Comparison of ENCODE assay signal across 10 mouse cellular contexts in the genomic region with DNA sequence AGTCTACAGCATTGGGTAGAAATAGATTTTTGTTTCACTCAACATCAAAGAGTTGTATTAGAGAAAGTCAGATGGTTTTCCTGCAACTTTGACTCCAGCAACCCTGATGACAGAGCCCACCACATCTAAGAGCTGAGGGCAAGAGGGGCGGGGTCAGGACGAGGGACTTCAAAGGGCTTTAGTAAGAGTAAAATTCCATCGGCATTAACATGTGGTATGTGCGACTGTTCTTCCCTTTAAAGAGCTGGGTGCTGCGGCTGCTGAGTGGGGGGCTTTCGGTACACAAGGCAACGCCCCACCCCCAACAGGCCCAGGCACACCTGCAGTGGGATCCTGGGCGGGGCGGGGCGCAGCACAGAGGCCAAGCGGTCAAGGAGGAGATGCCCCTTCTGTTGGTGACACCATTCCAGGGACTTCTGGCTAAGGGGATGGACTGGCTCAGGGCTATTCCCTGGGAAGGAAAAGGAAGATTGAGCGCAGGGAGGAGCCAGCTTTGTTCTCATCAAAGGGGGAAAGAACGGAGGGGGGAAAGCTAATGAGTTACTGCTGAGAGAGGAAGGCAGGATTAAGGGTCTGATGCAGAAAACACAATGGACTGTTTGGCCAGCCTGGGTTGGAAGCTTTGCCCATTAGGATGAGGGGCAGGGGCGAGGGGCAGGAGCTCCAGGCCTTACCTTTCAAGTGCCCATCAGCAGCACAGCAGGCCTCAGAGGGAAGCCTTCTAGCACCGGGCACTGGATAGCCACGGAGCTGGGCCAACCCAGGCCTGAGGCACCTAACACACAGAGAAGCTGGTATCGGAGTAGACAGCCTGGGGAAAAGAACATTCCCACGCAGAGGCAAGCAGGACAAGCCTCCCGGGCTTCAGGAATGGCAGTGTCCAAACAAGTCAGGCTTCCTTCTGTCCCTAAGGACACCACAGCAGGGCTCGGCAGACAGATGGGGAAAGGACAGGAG.
DNase-seq lines count a peak whose midpoint lies in the region; ATAC-seq and TF ChIP-seq lines count a peak whose summit lies in the region.
"Had no signal": no experiment of that assay in that cellular context is flagged by ENCODE, and none has a peak within 500 bp of the region (broad histone marks: within the 10 kb centered on the region; RNA-seq: fewer than 3 reads in every experiment).

No protein-coding gene starts in this region.

- H3K27ac ChIP-seq in heart, embryonic 12.5 days (ENCODE audit: poor library complexity, severe bottlenecking), result 0 out of 2 replicates have a peak overlapping the region, but pooled peaks have one; percentile 6
- peak overlapping the region; percentile 84 for H3K27ac ChIP-seq in embryonic facial prominence, embryonic 12.5 days
- peak overlapping the region; percentile 81 for H3K27ac ChIP-seq in limb, embryonic 12.5 days
- no peak overlapping the region for H3K27ac ChIP-seq in thymus, adult 2 months (ENCODE audit: control insufficient read depth, insufficient read depth, low read length)
- H3K27ac ChIP-seq: liver, embryonic 15.5 days had no signal

- H3K4me1 ChIP-seq in heart, embryonic 12.5 days (replicated peaks), result peaks cover 77% of the 10 kb centered on the region
- peaks cover 56% of the 10 kb centered on the region for H3K4me1 ChIP-seq in embryonic facial prominence, embryonic 12.5 days
- H3K4me1 ChIP-seq in limb, embryonic 12.5 days (replicated peaks), result peaks cover 85% of the 10 kb centered on the region
- H3K4me1 ChIP-seq in thymus, adult 2 months (replicated peaks; ENCODE audit: control insufficient read depth, insufficient read depth, low read length), result peaks cover 70% of the 10 kb centered on the region

- TF ChIP-seq POLR2A in thymus, adult 2 months (IDR thresholded peaks at IDR 0.05; ENCODE audit: control insufficient read depth, extremely low read depth, insufficient read depth, low read length, poor library complexity), result no peak

- no peaks in the 10 kb centered on the region for H3K9me3 ChIP-seq in heart, embryonic 12.5 days (replicated peaks)
- no peaks in the 10 kb centered on the region for H3K9me3 ChIP-seq in embryonic facial prominence, embryonic 12.5 days
- no peaks in the 10 kb centered on the region for H3K9me3 ChIP-seq in limb, embryonic 12.5 days
- H3K9me3 ChIP-seq: liver, embryonic 15.5 days had no signal

- peaks cover 9% of the 10 kb centered on the region; the same call in 1 of the 2 replicates for H3K36me3 ChIP-seq in heart, embryonic 12.5 days
- H3K36me3 ChIP-seq in embryonic facial prominence, embryonic 12.5 days, result no peaks in the 10 kb centered on the region
- peaks cover 4% of the 10 kb centered on the region; the same call in 1 of the 2 replicates for H3K36me3 ChIP-seq in limb, embryonic 12.5 days
- no peaks in the 10 kb centered on the region for H3K36me3 ChIP-seq in thymus, adult 2 months (ENCODE audit: control insufficient read depth, insufficient read depth, low read length)
- H3K36me3 ChIP-seq: liver, embryonic 15.5 days had no signal

- intact Hi-C loops in left cerebral cortex, postnatal 36 days (cut with DNase I), result loop anchor here (10.0 kb wide), 1 partner anchor 235 kb away; no protein-coding TSS in a partner anchor

- no peak for TF ChIP-seq CTCF in thymus, adult 2 months (IDR thresholded peaks at IDR 0.05; ENCODE audit: borderline replicate concordance, control insufficient read depth, extremely low read depth, insufficient read depth, low read length, poor library complexity)

- WGBS in heart, embryonic 12.5 days, result 33% methylated on average over 20 of the region's 20 CpGs
- WGBS in embryonic facial prominence, embryonic 12.5 days, result 10% methylated on average over 20 of the region's 20 CpGs
- WGBS in limb, embryonic 12.5 days, result 9% methylated on average over 20 of the region's 20 CpGs
- WGBS in thymus, adult 2 months, result 38% methylated on average over 20 of the region's 20 CpGs

- no peak overlapping the region for H3K4me3 ChIP-seq in heart, embryonic 12.5 days
- H3K4me3 ChIP-seq in embryonic facial prominence, embryonic 12.5 days, result no peak overlapping the region
- H3K4me3 ChIP-seq in limb, embryonic 12.5 days (replicated peaks), result no peak overlapping the region
- H3K4me3 ChIP-seq in thymus, adult 2 months (ENCODE audit: control insufficient read depth, insufficient read depth, low read length), result no peak overlapping the region
- H3K4me3 ChIP-seq: erythroblast, embryonic 14.5 days; liver, embryonic 15.5 days had no signal

- DNase-seq in heart, postnatal 4 days, result no peak
- DNase-seq in thymus, adult 2 months, result peak; percentile 72
- DNase-seq in left cerebral cortex, postnatal 36 days (ENCODE audit: low spot score in 2 of 2), result no peak
- no peak for DNase-seq in kidney, postnatal 36 days

- H3K4me2 ChIP-seq in heart, embryonic 12.5 days, result peak overlapping the region; percentile 6; the same call in 1 of the 2 replicates
- H3K4me2 ChIP-seq in embryonic facial prominence, embryonic 12.5 days (replicated peaks), result peak overlapping the region; percentile 33
- H3K4me2 ChIP-seq in limb, embryonic 12.5 days, result peak overlapping the region; percentile 28
- H3K4me2 ChIP-seq: liver, embryonic 15.5 days had no signal

- no peaks in the 10 kb centered on the region for H3K27me3 ChIP-seq in heart, embryonic 12.5 days (replicated peaks)
- H3K27me3 ChIP-seq in embryonic facial prominence, embryonic 12.5 days, result no peaks in the 10 kb centered on the region
- H3K27me3 ChIP-seq in limb, embryonic 12.5 days, result no peaks in the 10 kb centered on the region
- H3K27me3 ChIP-seq in thymus, adult 2 months (ENCODE audit: control insufficient read depth, insufficient read depth, low read length), result no peaks in the 10 kb centered on the region
- H3K27me3 ChIP-seq: liver, embryonic 15.5 days had no signal

- no peak overlapping the region for H3K9ac ChIP-seq in heart, embryonic 12.5 days
- H3K9ac ChIP-seq in embryonic facial prominence, embryonic 12.5 days, result no peak overlapping the region
- peak overlapping the region; percentile 31; the same call in 1 of the 2 replicates for H3K9ac ChIP-seq in limb, embryonic 12.5 days (replicated peaks)
- H3K9ac ChIP-seq: liver, embryonic 15.5 days had no signal

- no peak for ATAC-seq in heart, embryonic 12.5 days (ENCODE audit: insufficient number of reproducible peaks, low FRiP score)
- ATAC-seq in embryonic facial prominence, embryonic 12.5 days (ENCODE audit: insufficient number of reproducible peaks, insufficient read depth, low FRiP score, low TSS enrichment), result peak; percentile 77; the same call in 1 of the 2 replicates
- no peak for ATAC-seq in limb, embryonic 12.5 days (ENCODE audit: insufficient number of reproducible peaks, insufficient read depth, low FRiP score, low TSS enrichment, low read depth)
- no peak for ATAC-seq in monocyte, adult 5-6 weeks (replicated peaks; ENCODE audit: insufficient number of reproducible peaks, low FRiP score, low TSS enrichment, poor library complexity, severe bottlenecking)
